Mouse (Mus musculus) forebrain, embryonic 10.5 days (tissue): ENCODE data around the gene Prr5l. TPM values are rescaled to one million over a fixed set of nuclear protein-coding genes. Genes with fewer than 3 reads are reported as not detected.

Source experiments
- DNase-seq: peaks from one replicate; pipeline ENCODE4 v3.0.0-alpha.2; 2017; ENCODE audit warnings: low spot score; ENCODE audit errors: extremely low spot score
- H3K27ac ChIP-seq: fragments of 300-500 bp; sonication (generic); 2 replicates; pipeline ENCODE4 v1.5.1; 2016; ENCODE audit warnings: mild to moderate bottlenecking
- H3K27me3 ChIP-seq: fragments of 300-500 bp; sonication (generic); 2 replicates; pipeline ENCODE4 v1.6.1; 2016; ENCODE audit warnings: mild to moderate bottlenecking; ENCODE audit not compliant: poor library complexity, severe bottlenecking
- H3K36me3 ChIP-seq: fragments of 300-500 bp; sonication (generic); replicated peaks from 2 replicates; pipeline ENCODE4 v1.6.1; 2016; ENCODE audit warnings: mild to moderate bottlenecking, moderate library complexity
- H3K4me1 ChIP-seq: fragments of 300-500 bp; sonication (generic); 2 replicates; pipeline ENCODE4 v1.6.1; 2016
- H3K4me3 ChIP-seq: fragments of 300-500 bp; sonication (generic); 2 replicates; pipeline ENCODE4 v1.5.1; 2016; ENCODE audit warnings: mild to moderate bottlenecking, moderate library complexity
- H3K9me3 ChIP-seq: fragments of 300-500 bp; sonication (generic); 2 replicates; pipeline ENCODE4 v1.6.1; 2016; ENCODE audit warnings: mild to moderate bottlenecking, moderate library complexity
- WGBS: fragments of 180-500 bp; shearing (Covaris S2); methylation state at CpG from one replicate; pipeline ENCODE4 v1.1.7; 2016; 5-methylcytosine and 5-hydroxymethylcytosine counted together
- polyA plus RNA-seq: library from polyadenylated mRNA; unstranded; fragments of >200 nt; fragmentation: Nextera tagmentation; extraction: Ambion mirVana; gene quantifications from 2 replicates; pipeline ENCODE4 v1.2.1, GENCODE M21; 2016

Gene Prr5l
- polyA plus RNA-seq, 1 experiment from 2014 or later: 25.4 TPM

- WGBS: under 1% methylated on average over 67 of the region's 68 CpGs
- H3K36me3 ChIP-seq: peaks cover 8% of the 10 kb centered on the region; the same call in 1 of the 2 replicates
- H3K27ac ChIP-seq: peak within 1 kb of the TSS; percentile 94
- DNase-seq: peak; percentile 82
- H3K4me3 ChIP-seq: peak within 1 kb of the TSS; percentile 99
- H3K27me3 ChIP-seq: peaks cover 10% of the 10 kb centered on the region; the same call in 1 of the 2 replicates
- no peaks in the 10 kb centered on the region for H3K9me3 ChIP-seq
- H3K4me1 ChIP-seq: peaks cover 19% of the 10 kb centered on the region
These were observed 204.4 kb downstream of the Prr5l start, which contains the start of gene Traf6 for GRCm38 (mm10) chr2:101678236-101679021. Gene Traf6, plus strand, starts transcription at chr2:101678429.

GRCm38 (mm10) chr2:101673547-101673946 is 209.3 kb downstream of the Prr5l start:
- no peak for DNase-seq
- WGBS: 79% methylated on average over 3 of the region's 3 CpGs
- H3K27ac ChIP-seq: no peak overlapping the region
- H3K4me1 ChIP-seq: peaks cover 6% of the 10 kb centered on the region; the same call in 1 of the 2 replicates
- no peaks in the 10 kb centered on the region for H3K9me3 ChIP-seq
- no peaks in the 10 kb centered on the region for H3K36me3 ChIP-seq
- H3K27me3 ChIP-seq: peaks cover 10% of the 10 kb centered on the region; the same call in 1 of the 2 replicates
- H3K4me3 ChIP-seq: no peak overlapping the region

- DNase-seq: no peak
- Histone ChIP-seq H3K27ac (no peak overlapping the region), H3K9me3 (no peaks in the 10 kb centered on the region), H3K27me3 (no peaks in the 10 kb centered on the region), H3K4me3 (no peak overlapping the region), H3K36me3 (no peaks in the 10 kb centered on the region), H3K4me1 (peaks cover 8% of the 10 kb centered on the region)
- 93% methylated on average over 3 of the region's 3 CpGs for WGBS
These were observed 214.1 kb downstream of the Prr5l start for GRCm38 (mm10) chr2:101668751-101669150.

GRCm38 (mm10) chr2:101665703-101666092 is 217.1 kb downstream of the Prr5l start:
- Histone ChIP-seq H3K4me1 (peaks cover 8% of the 10 kb centered on the region), H3K27me3 (no peaks in the 10 kb centered on the region), H3K27ac (peak overlapping the region; percentile 82), H3K4me3 (no peak overlapping the region), H3K36me3 (no peaks in the 10 kb centered on the region), H3K9me3 (no peaks in the 10 kb centered on the region)
- DNase-seq: no peak
- WGBS: 83% methylated on average over 3 of the region's 3 CpGs

GRCm38 (mm10) chr2:101665058-101665702 is 217.6 kb downstream of the Prr5l start:
- Histone ChIP-seq H3K27ac (peak overlapping the region; percentile 82), H3K9me3 (no peaks in the 10 kb centered on the region)

More at GRCm38 (mm10) chr2:101665058-101665702, 217.6 kb downstream of the Prr5l start:
- Histone ChIP-seq H3K27me3 (no peaks in the 10 kb centered on the region), H3K36me3 (no peaks in the 10 kb centered on the region), H3K4me3 (no peak overlapping the region), H3K4me1 (peaks cover 8% of the 10 kb centered on the region)
- peak; percentile 74 for DNase-seq
- 25% methylated on average over 9 of the region's 9 CpGs for WGBS

Other genes starting within 250 kb of the Prr5l start
- gene Rag1, start 233.5 kb downstream of the Prr5l start, polyA plus RNA-seq: not detected in 2 replicates
- 61.3 and 65.8 TPM in 2 replicates for gene B230118H07Rik, start 233.5 kb downstream of the Prr5l start, polyA plus RNA-seq
- gene Traf6, start 204.6 kb downstream of the Prr5l start, polyA plus RNA-seq: 17.9 and 18.5 TPM in 2 replicates
- 59.2 and 62.2 TPM in 2 replicates for gene Commd9, start 3.2 kb upstream of the Prr5l start, polyA plus RNA-seq